Mouse (Mus musculus) midbrain, embryonic 16.5 days (tissue): ENCODE data around the gene Eva1c. TPM values are rescaled to one million over a fixed set of nuclear protein-coding genes. Genes with fewer than 3 reads are reported as not detected.

Source experiments
- ATAC-seq: fragments of 200-750 bp; cut with Nextera tagmentation; 2 replicates; pipeline ENCODE4 v1.8.0; 2017; ENCODE audit warnings: moderate TSS enrichment
- H3K27ac ChIP-seq: fragments of 300-500 bp; sonication (generic); 2 replicates; pipeline ENCODE4 v1.5.1; 2014; ENCODE audit warnings: mild to moderate bottlenecking, low read length, mixed read lengths
- H3K27me3 ChIP-seq: fragments of 300-500 bp; sonication (generic); 2 replicates; pipeline ENCODE4 v1.6.1; 2014; ENCODE audit warnings: low read depth, low read length, mixed read lengths; ENCODE audit not compliant: control insufficient read depth, insufficient read depth
- H3K36me3 ChIP-seq: fragments of 300-500 bp; sonication (generic); 2 replicates; pipeline ENCODE4 v1.6.1; 2014; ENCODE audit warnings: mild to moderate bottlenecking, low read length, moderate library complexity, mixed read lengths; ENCODE audit not compliant: control insufficient read depth, insufficient read depth
- H3K4me1 ChIP-seq: fragments of 300-500 bp; sonication (generic); 2 replicates; pipeline ENCODE4 v1.6.1; 2014; ENCODE audit warnings: mild to moderate bottlenecking, low read length, mixed read lengths; ENCODE audit not compliant: control insufficient read depth, insufficient read depth
- H3K4me2 ChIP-seq: fragments of 300-500 bp; sonication (generic); 2 replicates; pipeline ENCODE4 v1.6.1; 2014; ENCODE audit warnings: mild to moderate bottlenecking, low read length, mixed read lengths
- H3K4me3 ChIP-seq: fragments of 300-500 bp; sonication (generic); 2 replicates; pipeline ENCODE4 v1.5.1; 2014; ENCODE audit warnings: low read depth, mild to moderate bottlenecking, low read length, moderate library complexity, mixed read lengths
- H3K9ac ChIP-seq: fragments of 300-500 bp; sonication (generic); 2 replicates; pipeline ENCODE4 v1.6.1; 2014; ENCODE audit warnings: low read depth, low read length, mixed read lengths
- H3K9me3 ChIP-seq: fragments of 300-500 bp; sonication (generic); replicated peaks from 2 replicates; pipeline ENCODE4 v1.6.1; 2014; ENCODE audit warnings: mild to moderate bottlenecking, low read length, mixed read lengths; ENCODE audit not compliant: control insufficient read depth, poor library complexity, severe bottlenecking
- WGBS: fragments of 180-500 bp; shearing (Covaris S2); extraction: QIAGEN DNeasy Blood & Tissue Kit; methylation state at CpG from one replicate; pipeline ENCODE4 v1.1.7; 2014; 5-methylcytosine and 5-hydroxymethylcytosine counted together
- polyA plus RNA-seq: library from polyadenylated mRNA; unstranded; fragments of >200 nt; fragmentation: Nextera tagmentation; extraction: Ambion mirVana; gene quantifications from 2 replicates; pipeline ENCODE4 v1.2.1, GENCODE M21; 2015

Eva1c gene
- polyA plus RNA-seq: 1.8 and 2.8 TPM in 2 replicates

DNA sequence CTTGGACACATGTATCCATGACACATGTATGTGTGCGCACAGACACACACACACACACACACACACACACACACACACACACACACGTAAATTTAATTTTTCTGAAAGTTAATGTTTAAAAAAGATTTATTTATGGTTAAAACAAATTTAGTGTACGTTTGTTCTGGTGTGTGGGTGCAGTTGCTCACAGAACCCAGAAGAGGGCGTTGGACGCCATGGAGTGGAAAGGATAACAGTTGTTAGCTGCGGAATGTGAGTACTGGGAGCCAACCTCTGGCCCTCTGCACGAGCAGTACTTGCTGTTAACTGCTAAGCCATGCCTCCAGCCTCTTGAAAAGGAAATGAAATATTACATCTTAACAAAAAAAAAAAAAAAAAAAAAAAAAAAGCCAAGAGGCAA lies at the start of gene Eva1c:
TSS of gene Eva1c (plus strand) at position 263 of the 400 bp plus-strand sequence.
- 71% methylated on average over 7 of the region's 7 CpGs for WGBS

GRCm38 (mm10) chr16:90779783-90780182 lies 46.7 kb upstream of the Eva1c start:
- 0 out of 2 replicates have a peak, but pooled peaks have one; percentile 56 for ATAC-seq
- WGBS: 81% methylated on average over 11 of the region's 11 CpGs
- H3K36me3 ChIP-seq: peaks cover 22% of the 10 kb centered on the region

More for the DNA sequence above, at the start of gene Eva1c:
- no peaks in the 10 kb centered on the region for H3K36me3 ChIP-seq
- ATAC-seq: no peak
- H3K4me1 ChIP-seq: peaks cover 8% of the 10 kb centered on the region
- H3K27ac ChIP-seq: no peak within 1 kb of the TSS
- no peak within 1 kb of the TSS for H3K4me3 ChIP-seq
- no peak within 1 kb of the TSS for H3K9ac ChIP-seq
- peaks cover 13% of the 10 kb centered on the region for H3K27me3 ChIP-seq
- no peaks in the 10 kb centered on the region for H3K9me3 ChIP-seq
- no peak within 1 kb of the TSS for H3K4me2 ChIP-seq

DNA sequence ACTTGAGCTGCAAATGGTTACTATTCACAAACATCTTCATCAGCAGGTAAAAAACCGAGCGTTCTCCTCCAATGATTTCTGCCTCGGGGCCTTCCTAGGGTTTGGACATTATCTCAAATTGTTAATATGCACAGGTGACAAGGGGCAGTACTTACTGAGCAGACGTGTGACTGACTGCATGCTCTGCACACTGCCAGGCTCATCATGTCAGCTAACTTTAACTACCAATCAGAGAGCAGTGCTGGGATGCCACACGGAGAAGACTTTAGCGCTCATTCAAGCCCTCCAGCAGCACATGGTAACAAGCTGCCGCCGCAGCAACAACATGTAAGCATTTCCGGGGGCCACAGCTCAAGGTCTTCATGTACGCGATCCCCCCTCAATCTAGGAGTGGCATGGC lies 43.2 kb upstream of the Eva1c start:
- ATAC-seq: no peak
- Histone ChIP-seq H3K36me3 (peaks cover 37% of the 10 kb centered on the region), H3K4me2 (no peak overlapping the region), H3K4me1 (no peaks in the 10 kb centered on the region), H3K9ac (no peak overlapping the region), H3K9me3 (no peaks in the 10 kb centered on the region), H3K27ac (no peak overlapping the region), H3K4me3 (no peak overlapping the region), H3K27me3 (no peaks in the 10 kb centered on the region)
- WGBS: 93% methylated on average over 11 of the region's 11 CpGs

More at GRCm38 (mm10) chr16:90779783-90780182, 46.7 kb upstream of the Eva1c start:
- H3K4me3 ChIP-seq: no peak overlapping the region
- H3K27me3 ChIP-seq: no peaks in the 10 kb centered on the region
- no peak overlapping the region for H3K4me2 ChIP-seq
- H3K4me1 ChIP-seq: no peaks in the 10 kb centered on the region
- H3K9ac ChIP-seq: no peak overlapping the region
- no peak overlapping the region for H3K27ac ChIP-seq
- no peaks in the 10 kb centered on the region for H3K9me3 ChIP-seq

GRCm38 (mm10) chr16:90785257-90785656 lies 41.3 kb upstream of the Eva1c start:
- H3K4me3 ChIP-seq: no peak overlapping the region
- H3K4me1 ChIP-seq: no peaks in the 10 kb centered on the region
- ATAC-seq: no peak
- WGBS: 97% methylated on average over 4 of the region's 4 CpGs
- H3K36me3 ChIP-seq: peaks cover 42% of the 10 kb centered on the region
- H3K9me3 ChIP-seq: no peaks in the 10 kb centered on the region
- no peak overlapping the region for H3K27ac ChIP-seq
- no peak overlapping the region for H3K4me2 ChIP-seq
- no peak overlapping the region for H3K9ac ChIP-seq
- H3K27me3 ChIP-seq: no peaks in the 10 kb centered on the region

DNA sequence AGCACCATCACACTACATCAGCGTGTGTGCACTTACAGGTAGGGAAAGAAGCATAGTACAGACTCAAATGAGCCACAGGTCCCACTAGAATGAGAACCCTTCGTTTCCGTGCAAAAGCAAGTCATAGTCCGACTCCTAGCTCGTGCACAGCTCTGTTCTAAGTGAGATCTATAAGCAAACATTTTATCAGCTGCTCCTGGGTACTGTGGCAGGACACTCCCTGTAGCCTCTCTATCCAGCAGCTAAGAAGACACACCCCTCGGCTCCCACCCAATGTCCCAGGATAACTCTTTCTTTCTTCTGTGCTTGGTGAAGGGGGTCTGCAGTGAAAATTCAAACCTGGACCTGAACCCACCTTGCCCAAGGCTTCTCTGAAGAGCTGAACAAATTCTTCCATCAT lies 37.9 kb upstream of the Eva1c start:
- no peak overlapping the region for H3K27ac ChIP-seq
- H3K9ac ChIP-seq: no peak overlapping the region
- ATAC-seq: no peak
- H3K27me3 ChIP-seq: no peaks in the 10 kb centered on the region
- H3K4me1 ChIP-seq: no peaks in the 10 kb centered on the region
- no peak overlapping the region for H3K4me2 ChIP-seq
- no peaks in the 10 kb centered on the region for H3K9me3 ChIP-seq
- H3K36me3 ChIP-seq: peaks cover 48% of the 10 kb centered on the region
- H3K4me3 ChIP-seq: no peak overlapping the region
- WGBS: 95% methylated on average over 6 of the region's 6 CpGs

DNA sequence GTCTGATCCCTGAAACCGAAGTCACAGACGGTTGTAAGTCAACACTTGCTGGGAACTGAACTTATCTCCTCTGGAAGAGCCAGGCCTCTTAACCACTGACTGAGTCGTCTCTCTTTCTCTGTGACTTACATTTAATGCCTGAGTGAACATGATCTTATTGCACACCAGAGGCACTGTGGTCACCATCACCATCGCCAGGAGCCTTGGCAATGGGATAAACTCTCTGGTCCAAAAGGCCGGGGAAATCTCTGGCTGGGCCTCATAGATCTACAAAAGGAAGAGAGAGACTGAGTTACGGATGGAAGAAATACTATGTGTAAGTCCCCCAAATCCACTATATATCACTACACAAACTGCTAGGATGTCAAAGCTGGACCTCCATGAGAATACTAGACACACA lies 35.6 kb upstream of the Eva1c start:
- no peak for ATAC-seq
- H3K36me3 ChIP-seq: peaks cover 33% of the 10 kb centered on the region

GRCm38 (mm10) chr16:90792066-90792465 lies 34.5 kb upstream of the Eva1c start:
- no peak for ATAC-seq
- H3K4me2 ChIP-seq: no peak overlapping the region
- H3K9me3 ChIP-seq: no peaks in the 10 kb centered on the region
- H3K4me1 ChIP-seq: no peaks in the 10 kb centered on the region
- WGBS: 90% methylated on average over 5 of the region's 5 CpGs
- peaks cover 36% of the 10 kb centered on the region for H3K36me3 ChIP-seq
- H3K27me3 ChIP-seq: no peaks in the 10 kb centered on the region
- H3K9ac ChIP-seq: no peak overlapping the region
- H3K4me3 ChIP-seq: no peak overlapping the region
- H3K27ac ChIP-seq: no peak overlapping the region

More for the DNA sequence above, 35.6 kb upstream of the Eva1c start:
- WGBS: 88% methylated on average over 6 of the region's 6 CpGs
- Histone ChIP-seq H3K9me3 (no peaks in the 10 kb centered on the region), H3K9ac (no peak overlapping the region), H3K4me3 (no peak overlapping the region), H3K27me3 (no peaks in the 10 kb centered on the region), H3K4me1 (no peaks in the 10 kb centered on the region), H3K4me2 (no peak overlapping the region), H3K27ac (no peak overlapping the region)

- H3K27ac ChIP-seq: no peak overlapping the region
- H3K4me1 ChIP-seq: no peaks in the 10 kb centered on the region
- H3K4me2 ChIP-seq: no peak overlapping the region
- ATAC-seq: no peak
- 90% methylated on average over 3 of the region's 3 CpGs for WGBS
- no peak overlapping the region for H3K9ac ChIP-seq
- H3K9me3 ChIP-seq: no peaks in the 10 kb centered on the region
- H3K27me3 ChIP-seq: no peaks in the 10 kb centered on the region
- peaks cover 36% of the 10 kb centered on the region for H3K36me3 ChIP-seq
- H3K4me3 ChIP-seq: no peak overlapping the region
These were observed 34.0 kb upstream of the Eva1c start for GRCm38 (mm10) chr16:90792500-90792899.

DNA sequence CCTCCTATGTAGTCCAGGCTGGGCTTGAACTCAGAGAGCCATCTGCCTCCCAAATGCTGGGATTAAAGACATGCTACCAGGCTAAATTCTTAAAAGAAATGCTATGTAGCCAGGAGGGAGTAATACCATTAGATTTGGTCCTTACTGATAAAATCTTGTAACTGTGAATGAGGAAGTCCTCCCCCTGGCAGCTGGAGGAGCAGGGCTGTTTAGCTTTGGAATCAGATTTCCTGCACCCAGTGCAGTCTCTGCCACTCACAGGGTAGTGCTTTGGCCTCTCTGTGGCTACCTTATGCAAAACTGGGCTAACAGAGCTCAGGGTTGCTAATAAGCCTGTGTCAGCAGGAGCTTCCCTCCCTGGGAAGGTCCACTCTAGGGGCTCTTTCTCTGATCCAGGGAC lies 31.8 kb upstream of the Eva1c start:
- Histone ChIP-seq H3K4me3 (no peak overlapping the region), H3K9ac (no peak overlapping the region), H3K9me3 (no peaks in the 10 kb centered on the region), H3K36me3 (peaks cover 26% of the 10 kb centered on the region), H3K4me1 (no peaks in the 10 kb centered on the region), H3K4me2 (no peak overlapping the region), H3K27me3 (no peaks in the 10 kb centered on the region), H3K27ac (no peak overlapping the region)
- ATAC-seq: no peak
